Comparison of ENCODE assay signal across 8 mouse cellular contexts in the genomic region with DNA sequence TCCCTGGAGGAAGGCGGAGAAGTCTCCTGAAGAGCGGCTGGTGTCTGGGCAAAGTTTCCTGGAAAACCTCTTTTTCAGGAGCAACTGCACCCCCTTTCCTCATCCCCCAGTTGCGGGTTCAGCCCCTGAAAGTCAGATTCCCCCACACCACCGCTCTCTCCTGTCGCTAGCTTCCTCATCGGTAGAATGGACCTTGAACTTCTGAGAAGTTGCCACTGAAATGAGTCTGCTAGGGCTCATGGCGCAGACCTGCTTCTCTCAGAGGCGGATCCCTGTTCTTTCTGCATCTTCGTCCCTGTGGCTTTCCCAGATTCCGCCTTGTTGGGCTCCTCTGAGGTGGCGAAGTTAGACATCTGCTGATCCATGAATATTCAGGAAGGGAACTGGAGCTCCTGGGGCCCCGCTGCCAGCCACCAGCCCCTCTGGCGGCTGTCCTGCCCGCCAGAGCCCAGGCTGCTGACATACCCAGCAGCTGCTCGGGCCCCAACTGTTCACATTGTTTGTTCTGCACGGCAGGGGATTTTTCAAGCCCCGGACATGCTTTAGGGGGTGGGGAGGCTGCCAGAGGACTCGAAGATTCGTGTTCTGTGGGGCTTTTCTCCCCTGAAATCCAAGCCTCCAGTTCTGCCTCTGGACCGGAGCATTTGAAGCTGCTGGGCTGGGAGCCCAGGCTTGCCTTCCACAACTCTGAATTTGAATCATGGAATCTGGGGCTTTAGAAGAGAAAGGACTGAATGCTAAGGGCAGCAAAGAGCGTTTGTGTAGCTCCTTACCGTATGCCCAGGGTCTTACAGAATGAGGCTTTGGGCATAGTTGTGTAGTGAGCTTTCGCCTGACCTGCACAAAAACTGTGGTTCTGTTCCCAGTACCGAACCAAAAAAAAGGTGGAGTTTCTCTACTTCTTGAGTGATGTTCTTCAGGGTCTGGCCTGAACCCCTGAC. TPM values are rescaled to one million over a fixed set of nuclear protein-coding genes. Genes with fewer than 3 reads are reported as not detected.
A peak's percentile ranks its signal among the peaks of the same experiment; 100 is the strongest.
DNase-seq lines count a peak whose midpoint lies in the region; ATAC-seq and TF ChIP-seq lines count a peak whose summit lies in the region.
"Had no signal": no experiment of that assay in that cellular context is flagged by ENCODE, and none has a peak within 500 bp of the region (broad histone marks: within the 10 kb centered on the region; RNA-seq: fewer than 3 reads in every experiment).

No protein-coding gene starts in this region.

- H3K4me3 ChIP-seq in lung, embryonic 15.5 days = no peak overlapping the region
- H3K4me3 ChIP-seq in embryonic facial prominence, embryonic 15.5 days (replicated peaks) = peak overlapping the region; percentile 18
- H3K4me3 ChIP-seq in intestine, embryonic 16.5 days (ENCODE audit: low read length) = peak overlapping the region; percentile 2
- H3K4me3 ChIP-seq in liver, embryonic 16.5 days (ENCODE audit: low read depth, low read length) = peak overlapping the region; percentile 16
- peak overlapping the region; percentile 28 for H3K4me3 ChIP-seq in small intestine, adult 2 months (ENCODE audit: low read depth, low read length)

- DNase-seq in lung, postnatal 14 days = no peak
- no peak for DNase-seq in ovary, postnatal 14 days (ENCODE audit: low spot score)

- peaks cover 25% of the 10 kb centered on the region for H3K4me1 ChIP-seq in lung, embryonic 15.5 days
- H3K4me1 ChIP-seq in embryonic facial prominence, embryonic 15.5 days = peaks cover 43% of the 10 kb centered on the region
- peaks cover 30% of the 10 kb centered on the region for H3K4me1 ChIP-seq in intestine, embryonic 16.5 days (ENCODE audit: control insufficient read depth, insufficient read depth, low read length)
- peaks cover 5% of the 10 kb centered on the region; the same call in 1 of the 2 replicates for H3K4me1 ChIP-seq in liver, embryonic 16.5 days (ENCODE audit: control insufficient read depth, low read depth, low read length)
- peaks cover 7% of the 10 kb centered on the region; the same call in 1 of the 2 replicates for H3K4me1 ChIP-seq in small intestine, adult 2 months (ENCODE audit: control insufficient read depth, insufficient read depth, insufficient read length, low read length)

- WGBS in lung, embryonic 15.5 days = 20% methylated on average over 24 of the region's 24 CpGs
- WGBS in embryonic facial prominence, embryonic 15.5 days = 9% methylated on average over 24 of the region's 24 CpGs
- WGBS in intestine, embryonic 16.5 days = 16% methylated on average over 24 of the region's 24 CpGs
- 19% methylated on average over 24 of the region's 24 CpGs for WGBS in liver, embryonic 16.5 days (ENCODE audit: insufficient replicate concordance)
- WGBS in small intestine, adult 2 months = 18% methylated on average over 24 of the region's 24 CpGs

- ATAC-seq in lung, embryonic 15.5 days (ENCODE audit: borderline replicate concordance, extremely low read depth, low FRiP score, low TSS enrichment) = 0 out of 2 replicates have a peak, but pooled peaks have one; percentile 44
- peak; percentile 80 for ATAC-seq in embryonic facial prominence, embryonic 15.5 days (ENCODE audit: insufficient number of reproducible peaks, low FRiP score, low TSS enrichment, low read depth)
- ATAC-seq in intestine, embryonic 16.5 days = peak; percentile 80
- 0 out of 2 replicates have a peak, but pooled peaks have one; percentile 30 for ATAC-seq in liver, embryonic 16.5 days (ENCODE audit: low read depth)

- H3K9ac ChIP-seq in lung, embryonic 15.5 days = peak overlapping the region; percentile 3; the same call in 1 of the 2 replicates
- no peak overlapping the region; the same call in 1 of the 2 replicates for H3K9ac ChIP-seq in embryonic facial prominence, embryonic 15.5 days
- H3K9ac ChIP-seq in intestine, embryonic 16.5 days (ENCODE audit: low read depth, low read length) = peak overlapping the region; percentile 37
- H3K9ac ChIP-seq in liver, embryonic 16.5 days (ENCODE audit: low read depth, low read length) = peak overlapping the region; percentile 35; the same call in 1 of the 2 replicates

- TF ChIP-seq CTCF in small intestine, adult 2 months (IDR thresholded peaks at IDR 0.05; ENCODE audit: extremely low read depth, insufficient read length, insufficient replicate concordance, low read depth, low read length) = no peak

- H3K27me3 ChIP-seq in lung, embryonic 15.5 days = no peaks in the 10 kb centered on the region
- no peaks in the 10 kb centered on the region for H3K27me3 ChIP-seq in embryonic facial prominence, embryonic 15.5 days
- no peaks in the 10 kb centered on the region for H3K27me3 ChIP-seq in intestine, embryonic 16.5 days (replicated peaks; ENCODE audit: control insufficient read depth, insufficient read depth, low read length)
- H3K27me3 ChIP-seq in liver, embryonic 16.5 days (ENCODE audit: control insufficient read depth, insufficient read depth, low read depth, low read length) = peaks cover 15% of the 10 kb centered on the region
- no peaks in the 10 kb centered on the region for H3K27me3 ChIP-seq in small intestine, adult 2 months (ENCODE audit: control insufficient read depth, insufficient read depth, low read length)

- H3K9me3 ChIP-seq in lung, embryonic 15.5 days = no peaks in the 10 kb centered on the region
- H3K9me3 ChIP-seq in embryonic facial prominence, embryonic 15.5 days (replicated peaks) = no peaks in the 10 kb centered on the region
- H3K9me3 ChIP-seq in intestine, embryonic 16.5 days (ENCODE audit: control insufficient read depth, low read length) = no peaks in the 10 kb centered on the region
- no peaks in the 10 kb centered on the region for H3K9me3 ChIP-seq in liver, embryonic 16.5 days (replicated peaks; ENCODE audit: control insufficient read depth, low read length)

- no peaks in the 10 kb centered on the region for H3K36me3 ChIP-seq in lung, embryonic 15.5 days
- peaks cover 10% of the 10 kb centered on the region for H3K36me3 ChIP-seq in embryonic facial prominence, embryonic 15.5 days
- H3K36me3 ChIP-seq in intestine, embryonic 16.5 days (ENCODE audit: control insufficient read depth, insufficient read depth, low read length) = no peaks in the 10 kb centered on the region
- H3K36me3 ChIP-seq in liver, embryonic 16.5 days (ENCODE audit: control insufficient read depth, insufficient read depth) = no peaks in the 10 kb centered on the region
- H3K36me3 ChIP-seq in small intestine, adult 2 months (ENCODE audit: control insufficient read depth, insufficient read depth, low read length) = no peaks in the 10 kb centered on the region

- no peak for TF ChIP-seq POLR2A in small intestine, adult 2 months (IDR thresholded peaks at IDR 0.05; ENCODE audit: low read depth, low read length)

- peak overlapping the region; percentile 27 for H3K4me2 ChIP-seq in lung, embryonic 15.5 days
- peak overlapping the region; percentile 43 for H3K4me2 ChIP-seq in embryonic facial prominence, embryonic 15.5 days (replicated peaks)
- peak overlapping the region; percentile 44 for H3K4me2 ChIP-seq in intestine, embryonic 16.5 days (ENCODE audit: low read depth, low read length)
- 0 out of 2 replicates have a peak overlapping the region, but pooled peaks have one; percentile 22 for H3K4me2 ChIP-seq in liver, embryonic 16.5 days (ENCODE audit: low read depth, low read length)

- peak overlapping the region; percentile 40 for H3K27ac ChIP-seq in lung, embryonic 15.5 days
- H3K27ac ChIP-seq in embryonic facial prominence, embryonic 15.5 days (replicated peaks) = peak overlapping the region; percentile 91
- peak overlapping the region; percentile 86 for H3K27ac ChIP-seq in intestine, embryonic 16.5 days (ENCODE audit: low read length)
- H3K27ac ChIP-seq in liver, embryonic 16.5 days (ENCODE audit: low read length) = peak overlapping the region; percentile 51
- H3K27ac ChIP-seq in small intestine, adult 2 months (ENCODE audit: insufficient read depth, low read depth, low read length) = peak overlapping the region; percentile 11

RNA-seq across cellular contexts. Expression of gene Igdcc4, which starts 8.1 kb away (rescaled TPM):
- polyA plus RNA-seq in lung, embryonic 15.5 days (2015; fragmentation: Nextera tagmentation; extraction: Ambion mirVana) = 14.4 and 14.6 TPM in 2 replicates
- 38.1 and 38.4 TPM in 2 replicates for polyA plus RNA-seq in embryonic facial prominence, embryonic 15.5 days (2015; fragmentation: Nextera tagmentation; extraction: Ambion mirVana)
- 13.0 and 14.5 TPM in 2 replicates for polyA plus RNA-seq in intestine, embryonic 16.5 days (2015; fragmentation: Nextera tagmentation; extraction: Ambion mirVana)
- 6.8 and 9.4 TPM in 2 replicates for polyA plus RNA-seq in liver, embryonic 16.5 days (2015; fragmentation: Nextera tagmentation; extraction: Ambion mirVana)
- polyA plus RNA-seq in small intestine, adult 2 months (2012; rRNA removed) = 1.8 and 2.3 TPM in 2 replicates

RNA-seq across cellular contexts. Expression of gene Igdcc3, which starts 31.6 kb away (rescaled TPM):
- 1.8 and 2.0 TPM in 2 replicates for polyA plus RNA-seq in lung, embryonic 15.5 days (2015; fragmentation: Nextera tagmentation; extraction: Ambion mirVana)
- 1.5 and 2.3 TPM in 2 replicates for polyA plus RNA-seq in embryonic facial prominence, embryonic 15.5 days (2015; fragmentation: Nextera tagmentation; extraction: Ambion mirVana)
- polyA plus RNA-seq in intestine, embryonic 16.5 days (2015; fragmentation: Nextera tagmentation; extraction: Ambion mirVana) = 0.12 and 0.60 TPM in 2 replicates
- polyA plus RNA-seq in liver, embryonic 16.5 days (2015; fragmentation: Nextera tagmentation; extraction: Ambion mirVana) = 0.04 TPM in 1 of 2 replicates, not detected in the other
- polyA plus RNA-seq in small intestine, adult 2 months (2012; rRNA removed) = 0.06 TPM in 1 of 2 replicates, not detected in the other
- polyA plus RNA-seq: liver, adult 2 months had no signal

Comparison
In these comparisons a context has a peak if more than half of its experiments do, and no peak if none do; other contexts are left out.
1. ATAC-seq: peak in every context shown above with its lines; median percentile 80 in embryonic facial prominence, embryonic 15.5 days; 80 in intestine, embryonic 16.5 days; 44 in lung, embryonic 15.5 days; 30 in liver, embryonic 16.5 days.
2. H3K27ac ChIP-seq: peak in every context shown above with its lines; median percentile 91 in embryonic facial prominence, embryonic 15.5 days; 86 in intestine, embryonic 16.5 days; 51 in liver, embryonic 16.5 days; 40 in lung, embryonic 15.5 days; 11 in small intestine, adult 2 months.